Mouse (Mus musculus) cerebellum, adult 2 months (tissue): ENCODE data around the gene Gjb1.
"Not testable (repeated sequence)": the region's sequence is repeated elsewhere in the genome, so short reads cannot be mapped to it uniquely, and the experiment has no call there.

Source experiments
- CTCF ChIP-seq: fragments of 200-500 bp; IDR thresholded peaks from 2 replicates; pipeline ENCODE4 v1.5.1; 2011; ENCODE audit warnings: low read depth, mild to moderate bottlenecking, control low read depth, low read length, moderate library complexity, borderline replicate concordance; ENCODE audit not compliant: insufficient read depth
- POLR2A ChIP-seq: fragments of 200-500 bp; IDR thresholded peaks from 2 replicates; pipeline ENCODE4 v1.6.1; 2011; ENCODE audit warnings: low read length, control low read depth, borderline replicate concordance; ENCODE audit not compliant: insufficient read depth

DNA sequence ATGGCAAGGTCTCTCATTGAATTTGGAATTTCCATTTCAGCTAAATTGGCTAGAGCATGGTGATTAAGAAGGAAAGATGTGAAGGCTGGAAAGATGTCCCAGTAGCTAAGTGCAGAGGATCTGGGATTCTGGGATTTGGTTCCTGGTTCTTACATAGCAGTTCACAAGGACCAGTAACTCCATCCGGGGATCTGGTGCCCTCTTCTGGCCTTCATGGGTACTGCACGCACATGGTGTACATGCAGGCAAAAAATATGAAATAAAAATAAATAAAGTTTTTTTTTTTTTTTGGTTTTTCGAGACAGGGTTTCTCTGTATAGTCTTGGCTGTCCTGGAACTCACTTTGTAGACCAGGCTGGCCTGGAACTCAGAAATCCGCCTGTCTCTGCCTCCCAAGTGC is 17.3 kb upstream of the Gjb1 start:
- not testable (repeated sequence) for TF ChIP-seq CTCF, POLR2A
